Mouse (Mus musculus) MEL (cell line): Measurements from ENCODE around the gene Vmn2r13. TPM values are rescaled to one million over a fixed set of nuclear protein-coding genes. Genes with fewer than 3 reads are reported as not detected.
"Not testable (repeated sequence)": the region's sequence is repeated elsewhere in the genome, so short reads cannot be mapped to it uniquely, and the experiment has no call there.

Experiments
- DNase-seq: peaks from one replicate; pipeline ENCODE4 v3.0.0; 2011; ENCODE audit warnings: low read depth, low spot score
- H3K27ac ChIP-seq: 2 replicates; pipeline ENCODE4 v1.5.1; 2012; ENCODE audit warnings: low read depth, mild to moderate bottlenecking, control low read depth, low read length, moderate library complexity; ENCODE audit not compliant: control insufficient read depth
- H3K27me3 ChIP-seq, 2 experiments: fragments of 150-350 bp in 1 of 2; sonication (generic) in 1 of 2; 2 replicates each; pipeline ENCODE4 v1.6.1; 2012; ENCODE audit warnings: low read length in 2 of 2, mild to moderate bottlenecking in 2 of 2, improper control_type of control experiment in 1 of 2, moderate library complexity in 1 of 2; ENCODE audit not compliant: insufficient read depth in 2 of 2, control insufficient read depth in 1 of 2
- H3K36me3 ChIP-seq, 2 experiments: 2 replicates each; pipeline ENCODE4 v1.6.1; 2012 to 2014; ENCODE audit warnings: low read length in 2 of 2, improper control_type of control experiment in 1 of 2, inconsistent platforms in 1 of 2, mild to moderate bottlenecking in 1 of 2; ENCODE audit not compliant: insufficient read depth in 2 of 2, control insufficient read depth in 1 of 2
- H3K4me1 ChIP-seq, 2 experiments: fragments of 150-350 bp in 1 of 2; sonication (generic) in 1 of 2; 2 replicates each; pipeline ENCODE4 v1.6.1; 2012; ENCODE audit warnings: low read length in 2 of 2, improper control_type of control experiment in 1 of 2, mild to moderate bottlenecking in 1 of 2; ENCODE audit not compliant: insufficient read depth in 2 of 2, control insufficient read depth in 1 of 2
- H3K4me3 ChIP-seq, 2 experiments: fragments of 150-350 bp in 1 of 2; sonication (generic) in 1 of 2; 2 replicates each; pipeline ENCODE4 v1.5.1; 2012; ENCODE audit warnings: low read depth in 2 of 2, low read length in 2 of 2, mild to moderate bottlenecking in 2 of 2, moderate library complexity in 2 of 2, control low read depth in 1 of 2, improper control_type of control experiment in 1 of 2; ENCODE audit not compliant: control insufficient read depth in 1 of 2, insufficient read depth in 1 of 2
- H3K79me2 ChIP-seq: 2 replicates; pipeline ENCODE4 v1.6.1; 2012; ENCODE audit warnings: mild to moderate bottlenecking, low read length, moderate library complexity; ENCODE audit not compliant: control insufficient read depth, poor library complexity, insufficient read depth
- H3K9ac ChIP-seq: 2 replicates; pipeline ENCODE4 v1.6.1; 2012; ENCODE audit warnings: low read depth, mild to moderate bottlenecking, control low read depth, low read length, moderate library complexity; ENCODE audit not compliant: control insufficient read depth, poor library complexity, severe bottlenecking
- H3K9me3 ChIP-seq: fragments of 150-350 bp; sonication (generic); replicated peaks from 2 replicates; pipeline ENCODE4 v1.6.1; 2012; ENCODE audit warnings: mild to moderate bottlenecking, low read length, improper control_type of control experiment, moderate library complexity; ENCODE audit not compliant: insufficient read depth
- E2F4 ChIP-seq: IDR thresholded peaks from 2 replicates; pipeline ENCODE4 v1.6.1; 2011; ENCODE audit warnings: low read depth, low read length, improper control_type of control experiment, borderline replicate concordance
- EP300 ChIP-seq, 2 experiments: IDR thresholded peaks; 2 replicates each; pipeline ENCODE4 v1.6.1; 2011; ENCODE audit warnings: improper control_type of control experiment in 2 of 2, low read length in 2 of 2, low read depth in 1 of 2, mild to moderate bottlenecking in 1 of 2
- GATA1 ChIP-seq: IDR thresholded peaks from 2 replicates; pipeline ENCODE4 v1.6.1; 2011; ENCODE audit warnings: low read depth, low read length, improper control_type of control experiment
- HCFC1 ChIP-seq: IDR thresholded peaks from 2 replicates; pipeline ENCODE4 v1.6.1; 2012; ENCODE audit warnings: low read depth, mild to moderate bottlenecking, inconsistent platforms, low read length, improper control_type of control experiment, moderate library complexity
- KAT2A ChIP-seq: conservative IDR thresholded peaks from 2 replicates; pipeline ENCODE4 v1.6.1; 2012; ENCODE audit warnings: low read depth, low read length, improper control_type of control experiment, inconsistent platforms
- MAFK ChIP-seq: IDR thresholded peaks from 2 replicates; pipeline ENCODE4 v1.6.1; 2011; ENCODE audit warnings: low read depth, mild to moderate bottlenecking, low read length, improper control_type of control experiment, borderline replicate concordance
- NRF1 ChIP-seq: IDR thresholded peaks from 2 replicates; pipeline ENCODE4 v1.6.1; 2014; ENCODE audit warnings: low read depth, mild to moderate bottlenecking, inconsistent platforms, low read length, improper control_type of control experiment, moderate library complexity; ENCODE audit not compliant: poor library complexity, insufficient read depth, severe bottlenecking
- POLR2A ChIP-seq, 2 experiments: IDR thresholded peaks; 2 replicates each; pipeline ENCODE4 v1.6.1; 2011 to 2012; ENCODE audit warnings: low read length in 2 of 2, mild to moderate bottlenecking in 2 of 2, control low read depth in 1 of 2, improper control_type of control experiment in 1 of 2, low read depth in 1 of 2, moderate library complexity in 1 of 2; ENCODE audit not compliant: control insufficient read depth in 1 of 2, insufficient read depth in 1 of 2, poor library complexity in 1 of 2
- RAD21 ChIP-seq: IDR thresholded peaks from 2 replicates; pipeline ENCODE4 v1.6.1; 2011; ENCODE audit warnings: mild to moderate bottlenecking, low read depth, low read length, improper control_type of control experiment
- SMC3 ChIP-seq: IDR thresholded peaks from 2 replicates; pipeline ENCODE4 v1.6.1; 2011; ENCODE audit warnings: low read depth, low read length, improper control_type of control experiment
- TAL1 ChIP-seq: IDR thresholded peaks from 2 replicates; pipeline ENCODE4 v1.6.1; 2012; ENCODE audit warnings: mild to moderate bottlenecking, inconsistent platforms, low read length, moderate library complexity, mixed read lengths
- TCF12 ChIP-seq: IDR thresholded peaks from 2 replicates; pipeline ENCODE4 v1.6.1; 2014; ENCODE audit warnings: low read depth, mild to moderate bottlenecking, inconsistent platforms, low read length, improper control_type of control experiment, moderate library complexity
- USF2 ChIP-seq, 2 experiments: IDR thresholded peaks; 2 replicates each; pipeline ENCODE4 v1.6.1; 2011 to 2012; ENCODE audit warnings: improper control_type of control experiment in 2 of 2, low read length in 2 of 2, borderline replicate concordance in 1 of 2, inconsistent platforms in 1 of 2, low read depth in 1 of 2, mild to moderate bottlenecking in 1 of 2; ENCODE audit not compliant: insufficient read depth in 1 of 2
- ZC3H11A ChIP-seq: IDR thresholded peaks from 2 replicates; pipeline ENCODE4 v1.6.1; 2012; ENCODE audit warnings: low read depth, mild to moderate bottlenecking, inconsistent platforms, low read length, improper control_type of control experiment
- ZKSCAN1 ChIP-seq: IDR thresholded peaks from 2 replicates; pipeline ENCODE4 v1.6.1; 2012; ENCODE audit warnings: low read depth, mild to moderate bottlenecking, inconsistent platforms, low read length, improper control_type of control experiment, moderate library complexity
- ZNF384 ChIP-seq: IDR thresholded peaks from 2 replicates; pipeline ENCODE4 v1.6.1; 2012; ENCODE audit warnings: low read depth, mild to moderate bottlenecking, inconsistent platforms, low read length, improper control_type of control experiment
- polyA plus RNA-seq, 2 experiments: library from polyadenylated mRNA; stranded (reverse) in 1 of 2; unstranded in 1 of 2; fragments of >175 nt in 1 of 2; fragments of >200 nt in 1 of 2; gene quantifications; 2 replicates each; pipeline versions ENCODE4 v1.2.1 to v1.2.4; 2012; ENCODE audit warnings: low replicate concordance in 2 of 2, low read depth in 1 of 2; ENCODE audit not compliant: insufficient read length in 2 of 2, insufficient read depth in 1 of 2, missing spikeins in 1 of 2
- total RNA-seq: library from RNA; depleted of rRNA; stranded (reverse); fragments of 300-350 nt; gene quantifications from 2 replicates; pipeline ENCODE4 v1.2.3, GENCODE M21; 2012

The Vmn2r13 gene
- total and polyA plus RNA-seq, 3 experiments, result not detected

GRCm38 (mm10) chr5:109160121-109160520, 31.9 kb downstream of the Vmn2r13 start (continued):
- TF ChIP-seq TCF12, result no peak
- no peak for TF ChIP-seq GATA1
- no peak for TF ChIP-seq TAL1
- TF ChIP-seq USF2 (IDR thresholded peaks at IDR 0.05; ENCODE audit: borderline replicate concordance in 1 of 2, insufficient read depth in 1 of 2, low read depth in 1 of 2, low read length in 2 of 2), result no peak

- peak; percentile 25 for DNase-seq
- H3K4me3 ChIP-seq, result peak overlapping the region; percentile 53 to 94
- peak overlapping the region; percentile 52; the same call in 1 of the 2 replicates for H3K9ac ChIP-seq
Observed at GRCm38 (mm10) chr5:109159576-109159975, 32.4 kb downstream of the Vmn2r13 start.

GRCm38 (mm10) chr5:109158488-109159485, 33.2 kb downstream of the Vmn2r13 start:
- H3K27ac ChIP-seq, H3K9ac ChIP-seq, H3K9me3 ChIP-seq, H3K79me2 ChIP-seq, H3K36me3 ChIP-seq, H3K27me3 ChIP-seq, H3K4me1 ChIP-seq: not testable (repeated sequence)
- peak overlapping the region; percentile 42 to 94 for H3K4me3 ChIP-seq
- DNase-seq, result peak; percentile 10

More at GRCm38 (mm10) chr5:109159576-109159975, 32.4 kb downstream of the Vmn2r13 start:
- H3K79me2 ChIP-seq, H3K4me1 ChIP-seq, H3K27me3 ChIP-seq, H3K9me3 ChIP-seq, H3K36me3 ChIP-seq, H3K27ac ChIP-seq: not testable (repeated sequence)

- Histone ChIP-seq H3K9me3 (no peaks in the 10 kb centered on the region), H3K27me3 (no peaks in the 10 kb centered on the region), H3K4me1 (no peaks in the 10 kb centered on the region), H3K79me2 (no peaks in the 10 kb centered on the region), H3K36me3 (no peaks in the 10 kb centered on the region), H3K9ac (no peak overlapping the region), H3K4me3 (no peak overlapping the region)
- no peak for DNase-seq
- TF ChIP-seq TCF12, result no peak
- no peak for TF ChIP-seq ZKSCAN1
- TF ChIP-seq EP300 (IDR thresholded peaks at IDR 0.05; ENCODE audit: low read depth in 1 of 2, low read length in 2 of 2), result no peak
- TF ChIP-seq HCFC1, result no peak
- TF ChIP-seq USF2 (IDR thresholded peaks at IDR 0.05; ENCODE audit: borderline replicate concordance in 1 of 2, insufficient read depth in 1 of 2, low read depth in 1 of 2, low read length in 2 of 2), result no peak
- no peak for TF ChIP-seq RAD21
- no peak for TF ChIP-seq MAFK
- no peak for TF ChIP-seq ZC3H11A
- no peak for TF ChIP-seq SMC3
- no peak for TF ChIP-seq E2F4
- no peak for TF ChIP-seq ZNF384
- TF ChIP-seq TAL1, result no peak
- TF ChIP-seq NRF1, result no peak
- no peak for TF ChIP-seq POLR2A (IDR thresholded peaks at IDR 0.05; ENCODE audit: control insufficient read depth in 1 of 2, insufficient read depth in 1 of 2, low read depth in 1 of 2, low read length in 2 of 2, poor library complexity in 1 of 2)
- no peak for TF ChIP-seq KAT2A
- TF ChIP-seq, all 39 proteins: peak for 0
- no peak overlapping the region for H3K27ac ChIP-seq
Observed at GRCm38 (mm10) chr5:109139546-109139945, 52.5 kb downstream of the Vmn2r13 start.
